Mouse (Mus musculus): ENCODE measurements around the gene Gm17324.

DNA sequence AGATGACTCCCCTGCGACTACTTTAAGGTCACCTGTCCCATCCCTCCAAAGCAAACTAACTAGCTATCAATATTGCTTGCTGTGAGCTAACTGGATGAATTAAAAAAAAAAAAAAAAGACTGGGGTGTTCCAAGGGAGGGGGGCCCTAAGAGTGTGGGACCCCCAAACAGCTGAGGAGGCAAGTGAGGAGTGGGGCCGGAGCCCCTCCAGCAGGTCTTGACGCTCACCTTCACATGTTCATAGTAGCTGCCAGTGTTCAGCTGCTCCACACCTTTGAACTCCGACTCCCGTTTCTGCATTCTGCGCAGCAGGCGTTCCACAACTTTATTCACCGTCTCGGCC lies 6.4 kb downstream of the Gm17324 start:
- no peak for TF ChIP-seq CTCF (IDR thresholded peaks at IDR 0.05; ENCODE audit: borderline replicate concordance, insufficient read depth, low read depth, low read length)
- no peak for TF ChIP-seq POLR2A (IDR thresholded peaks at IDR 0.05; ENCODE audit: borderline replicate concordance, insufficient read depth, low read length)

Data from cerebellum, adult 2 months (tissue).